Comparison of ENCODE assay signal across 8 mouse cellular contexts in the genomic region with DNA sequence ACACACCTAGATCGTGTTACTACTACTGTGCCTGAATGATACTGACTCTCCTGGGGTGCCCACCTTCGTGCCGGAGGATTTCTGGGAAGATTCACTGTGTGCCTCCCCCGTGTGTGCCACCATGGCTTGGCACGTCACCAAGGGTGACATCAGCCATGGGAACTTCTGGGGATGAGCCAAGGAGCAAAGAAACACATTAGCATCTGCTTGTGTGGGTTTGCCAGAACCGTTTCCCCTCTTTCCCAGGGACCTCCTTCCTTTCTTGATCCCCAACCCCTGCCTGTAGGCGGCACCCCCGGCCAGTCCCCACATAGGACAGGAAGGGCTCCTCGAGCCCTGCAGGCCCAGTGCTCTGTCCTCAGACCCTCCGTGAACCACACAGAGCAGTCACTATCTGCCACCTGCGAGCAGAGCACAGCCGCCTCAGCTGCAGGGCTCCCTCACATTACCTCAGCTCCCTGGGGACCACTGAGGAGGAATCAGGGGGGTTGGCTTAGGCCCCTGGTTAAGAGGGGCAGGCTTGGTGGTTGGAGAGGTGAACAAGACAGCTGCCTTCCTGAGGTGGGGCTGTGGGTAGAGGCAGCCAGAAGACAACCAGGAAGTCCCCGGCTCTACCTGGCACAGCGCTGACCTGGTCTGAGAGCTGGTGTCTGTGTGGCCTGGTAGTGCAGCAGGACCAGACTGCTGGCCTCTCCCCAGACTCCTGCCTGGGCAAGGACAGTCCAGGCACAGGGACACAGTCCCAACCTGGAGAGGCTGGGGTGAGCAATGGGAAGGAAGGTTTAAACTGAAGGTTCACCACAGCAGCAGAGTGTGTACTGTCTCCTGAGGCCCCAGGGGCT. TPM values are rescaled to one million over a fixed set of nuclear protein-coding genes. Genes with fewer than 3 reads are reported as not detected.
DNase-seq lines count a peak whose midpoint lies in the region; ATAC-seq and TF ChIP-seq lines count a peak whose summit lies in the region.

No protein-coding gene starts in this region.

- DNase-seq in liver, postnatal 0 days: peak; percentile 55
- no peak for DNase-seq in liver, embryonic 11.5 days (ENCODE audit: low spot score)
- peak; percentile 80 for DNase-seq in adrenal gland, postnatal 10 days
- peak; percentile 73 to 78 for DNase-seq in layer of hippocampus, postnatal 14 days (ENCODE audit: low spot score in 2 of 2)
- peak; percentile 73 to 78 for DNase-seq in right cerebral cortex, adult 2 months (ENCODE audit: low spot score in 2 of 2)
- no peak for DNase-seq in ovary, adult 18-20 months (ENCODE audit: low spot score)
- no peak for DNase-seq in limb, embryonic 10.5 days (ENCODE audit: low spot score)

- H3K27ac ChIP-seq in liver, postnatal 0 days (ENCODE audit: low read depth): 0 out of 2 replicates have a peak overlapping the region, but pooled peaks have one; percentile 39
- no peak overlapping the region for H3K27ac ChIP-seq in liver, embryonic 11.5 days (ENCODE audit: low read depth, low read length)
- peak overlapping the region; percentile 65; the same call in 1 of the 2 replicates for H3K27ac ChIP-seq in forebrain, embryonic 12.5 days
- no peak overlapping the region for H3K27ac ChIP-seq in limb, embryonic 10.5 days

- 64% methylated on average over 14 of the region's 14 CpGs for WGBS in liver, postnatal 0 days (ENCODE audit: insufficient replicate concordance)
- 81% methylated on average over 14 of the region's 14 CpGs for WGBS in liver, embryonic 11.5 days
- 70% methylated on average over 14 of the region's 14 CpGs for WGBS in forebrain, embryonic 12.5 days
- 87% methylated on average over 14 of the region's 14 CpGs for WGBS in limb, embryonic 10.5 days

- TF ChIP-seq CTCF in liver, postnatal 0 days (IDR thresholded peaks at IDR 0.05; ENCODE audit: low read depth): peak; percentile 23; the same call in 1 of the 2 replicates

- H3K4me1 ChIP-seq in liver, postnatal 0 days (ENCODE audit: insufficient read depth): peaks cover 3% of the 10 kb centered on the region; the same call in 1 of the 2 replicates
- H3K4me1 ChIP-seq in liver, embryonic 11.5 days (replicated peaks; ENCODE audit: control insufficient read depth, insufficient read depth, low read length): peaks cover 4% of the 10 kb centered on the region
- H3K4me1 ChIP-seq in forebrain, embryonic 12.5 days: peaks cover 39% of the 10 kb centered on the region
- 0 out of 2 replicates have a peak, but pooled peaks cover 10% of the 10 kb centered on the region for H3K4me1 ChIP-seq in limb, embryonic 10.5 days

- TF ChIP-seq EP300 in liver, postnatal 0 days (IDR thresholded peaks at IDR 0.05; ENCODE audit: low read depth): no peak

- peak; percentile 50 for ATAC-seq in liver, postnatal 0 days
- ATAC-seq in liver, embryonic 11.5 days (replicated peaks; ENCODE audit: low FRiP score): no peak
- ATAC-seq in forebrain, embryonic 12.5 days (ENCODE audit: low FRiP score): peak; percentile 34; the same call in 1 of the 2 replicates

- H3K4me2 ChIP-seq in liver, postnatal 0 days (ENCODE audit: low read depth, low read length): no peak overlapping the region
- H3K4me2 ChIP-seq in liver, embryonic 11.5 days: no peak overlapping the region
- no peak overlapping the region for H3K4me2 ChIP-seq in forebrain, embryonic 12.5 days

- H3K9ac ChIP-seq in liver, postnatal 0 days (replicated peaks): no peak overlapping the region
- no peak overlapping the region for H3K9ac ChIP-seq in liver, embryonic 11.5 days (ENCODE audit: low read depth, low read length)
- no peak overlapping the region for H3K9ac ChIP-seq in forebrain, embryonic 12.5 days

- H3K4me3 ChIP-seq in liver, postnatal 0 days (ENCODE audit: low read depth, low read length): no peak overlapping the region
- H3K4me3 ChIP-seq in liver, embryonic 11.5 days (ENCODE audit: low read depth, low read length): no peak overlapping the region
- no peak overlapping the region for H3K4me3 ChIP-seq in forebrain, embryonic 12.5 days (replicated peaks)
- no peak overlapping the region for H3K4me3 ChIP-seq in limb, embryonic 10.5 days

- no peaks in the 10 kb centered on the region for H3K9me3 ChIP-seq in liver, postnatal 0 days (ENCODE audit: low read length)
- no peaks in the 10 kb centered on the region for H3K9me3 ChIP-seq in liver, embryonic 11.5 days (ENCODE audit: control insufficient read depth, low read length)
- H3K9me3 ChIP-seq in forebrain, embryonic 12.5 days: no peaks in the 10 kb centered on the region
- H3K9me3 ChIP-seq in limb, embryonic 10.5 days (replicated peaks): no peaks in the 10 kb centered on the region

- peaks cover 6% of the 10 kb centered on the region; the same call in 1 of the 2 replicates for H3K36me3 ChIP-seq in liver, postnatal 0 days (replicated peaks; ENCODE audit: insufficient read depth, low read length)
- H3K36me3 ChIP-seq in liver, embryonic 11.5 days (ENCODE audit: control insufficient read depth, insufficient read depth, low read length): peaks cover 4% of the 10 kb centered on the region; the same call in 1 of the 2 replicates
- H3K36me3 ChIP-seq in forebrain, embryonic 12.5 days (replicated peaks): peaks cover 9% of the 10 kb centered on the region
- H3K36me3 ChIP-seq in limb, embryonic 10.5 days: peaks cover 24% of the 10 kb centered on the region

- no peaks in the 10 kb centered on the region for H3K27me3 ChIP-seq in liver, postnatal 0 days (ENCODE audit: insufficient read depth, low read length)
- no peaks in the 10 kb centered on the region for H3K27me3 ChIP-seq in liver, embryonic 11.5 days (replicated peaks; ENCODE audit: control insufficient read depth, insufficient read depth, low read length)
- no peaks in the 10 kb centered on the region for H3K27me3 ChIP-seq in forebrain, embryonic 12.5 days
- no peaks in the 10 kb centered on the region for H3K27me3 ChIP-seq in limb, embryonic 10.5 days (ENCODE audit: low read depth, poor library complexity, severe bottlenecking)

RNA-seq across cellular contexts. Expression of gene Tldc1, which starts 28.4 kb away (rescaled TPM):
- polyA plus RNA-seq in liver, postnatal 0 days (2015; fragmentation: Nextera tagmentation; extraction: Ambion mirVana): 4.3 and 4.6 TPM in 2 replicates
- 9.5 and 10.3 TPM in 2 replicates for polyA plus RNA-seq in liver, embryonic 11.5 days (2014; fragmentation: Nextera tagmentation; extraction: Ambion mirVana)
- 10 to 100 TPM in 1 of 2 experiments, 1 to 10 TPM in 1; 8.7 to 12.0 TPM for total RNA-seq in adrenal gland, postnatal 10 days (2021)
- 10.9 and 12.7 TPM in 2 replicates for polyA plus RNA-seq in forebrain, embryonic 12.5 days (2016; fragmentation: Nextera tagmentation; extraction: Ambion mirVana)
- total RNA-seq in layer of hippocampus, postnatal 14 days (2021): 10 to 100 TPM; 16.2 to 19.5 TPM
- 13.1 and 14.6 TPM in 2 replicates for polyA plus RNA-seq in limb, embryonic 10.5 days (2016; fragmentation: Nextera tagmentation; extraction: Ambion mirVana)

RNA-seq across cellular contexts. Expression of gene Cotl1, which starts 33.7 kb away (rescaled TPM):
- polyA plus RNA-seq in liver, postnatal 0 days (2015; fragmentation: Nextera tagmentation; extraction: Ambion mirVana): 28.5 and 28.8 TPM in 2 replicates
- polyA plus RNA-seq in liver, embryonic 11.5 days (2014; fragmentation: Nextera tagmentation; extraction: Ambion mirVana): 132 and 155 TPM in 2 replicates
- total RNA-seq in adrenal gland, postnatal 10 days (2021): 10 to 100 TPM; 68.0 to 77.5 TPM
- 148 and 282 TPM in 2 replicates for polyA plus RNA-seq in forebrain, embryonic 12.5 days (2016; fragmentation: Nextera tagmentation; extraction: Ambion mirVana)
- total RNA-seq in layer of hippocampus, postnatal 14 days (2021): 100 to 1,000 TPM; 103 to 114 TPM
- polyA plus RNA-seq in limb, embryonic 10.5 days (2016; fragmentation: Nextera tagmentation; extraction: Ambion mirVana): 53.2 and 94.6 TPM in 2 replicates

RNA-seq across cellular contexts. Expression of gene Klhl36, which starts 55.4 kb away (rescaled TPM):
- polyA plus RNA-seq in liver, postnatal 0 days (2015; fragmentation: Nextera tagmentation; extraction: Ambion mirVana): 4.3 and 4.9 TPM in 2 replicates
- polyA plus RNA-seq in liver, embryonic 11.5 days (2014; fragmentation: Nextera tagmentation; extraction: Ambion mirVana): 9.1 TPM in 2 replicates
- 10 to 100 TPM in 1 of 2 experiments, 1 to 10 TPM in 1; 7.3 to 11.2 TPM for total RNA-seq in adrenal gland, postnatal 10 days (2021)
- 9.9 and 10.9 TPM in 2 replicates for polyA plus RNA-seq in forebrain, embryonic 12.5 days (2016; fragmentation: Nextera tagmentation; extraction: Ambion mirVana)
- total RNA-seq in layer of hippocampus, postnatal 14 days (2021): 1 to 10 TPM; 8.2 to 8.4 TPM
- polyA plus RNA-seq in limb, embryonic 10.5 days (2016; fragmentation: Nextera tagmentation; extraction: Ambion mirVana): 7.2 and 7.9 TPM in 2 replicates

Comparison
In these comparisons a context has a peak if more than half of its experiments do, and no peak if none do; other contexts are left out.
1. DNase-seq: peak in liver, postnatal 0 days (single experiment), adrenal gland, postnatal 10 days (single experiment), layer of hippocampus, postnatal 14 days (2 of 2) and right cerebral cortex, adult 2 months (2 of 2); none in liver, embryonic 11.5 days (single experiment), ovary, adult 18-20 months (single experiment) and limb, embryonic 10.5 days (single experiment).
2. H3K27ac ChIP-seq: peak in liver, postnatal 0 days (single experiment) and forebrain, embryonic 12.5 days (single experiment); none in liver, embryonic 11.5 days (single experiment) and limb, embryonic 10.5 days (single experiment).